Mouse (Mus musculus): ENCODE results near the gene Bcl11a. TPM values are rescaled to one million over a fixed set of nuclear protein-coding genes. Genes with fewer than 3 reads are reported as not detected.
"Not testable (repeated sequence)": the region's sequence is repeated elsewhere in the genome, so short reads cannot be mapped to it uniquely, and the experiment has no call there.

The Bcl11a gene
- polyA plus RNA-seq, 1 experiment from 2014 or later, result 25.1 TPM

GRCm38 (mm10) chr11:24128001-24128400, 50.1 kb downstream of the Bcl11a start:
- H3K9ac ChIP-seq, result no peak overlapping the region
- H3K4me3 ChIP-seq (replicated peaks), result no peak overlapping the region
- no peaks in the 10 kb centered on the region for H3K36me3 ChIP-seq
- H3K27me3 ChIP-seq (replicated peaks), result no peaks in the 10 kb centered on the region
- peaks cover 15% of the 10 kb centered on the region; the same call in 1 of the 2 replicates for H3K4me1 ChIP-seq
- H3K4me2 ChIP-seq, result no peak overlapping the region
- no peaks in the 10 kb centered on the region for H3K9me3 ChIP-seq
- 66% methylated on average over 2 of the region's 2 CpGs for WGBS
- H3K27ac ChIP-seq, result peak overlapping the region; percentile 11; the same call in 1 of the 2 replicates
- no peak for ATAC-seq (ENCODE audit: insufficient read depth, low FRiP score, low read depth)

GRCm38 (mm10) chr11:24128880-24129279, 51.0 kb downstream of the Bcl11a start:
- H3K4me3 ChIP-seq (replicated peaks); H3K4me2 ChIP-seq; H3K9me3 ChIP-seq; ATAC-seq (ENCODE audit: insufficient read depth, low FRiP score, low read depth); H3K9ac ChIP-seq; H3K36me3 ChIP-seq; H3K27ac ChIP-seq; H3K27me3 ChIP-seq (replicated peaks): not testable (repeated sequence)
- WGBS, result 67% methylated on average over 4 of the region's 4 CpGs
- H3K4me1 ChIP-seq, result peaks cover 15% of the 10 kb centered on the region; the same call in 1 of the 2 replicates

- no peak overlapping the region for H3K4me2 ChIP-seq
- peak; percentile 83 for ATAC-seq (ENCODE audit: insufficient read depth, low FRiP score, low read depth)
- peaks cover 15% of the 10 kb centered on the region; the same call in 1 of the 2 replicates for H3K4me1 ChIP-seq
- no peaks in the 10 kb centered on the region for H3K9me3 ChIP-seq
- no peak overlapping the region for H3K4me3 ChIP-seq (replicated peaks)
- H3K9ac ChIP-seq, result no peak overlapping the region
- 74% methylated on average over 5 of the region's 5 CpGs for WGBS
- H3K27me3 ChIP-seq (replicated peaks), result no peaks in the 10 kb centered on the region
- no peaks in the 10 kb centered on the region for H3K36me3 ChIP-seq
- H3K27ac ChIP-seq, result no peak overlapping the region
Observed at GRCm38 (mm10) chr11:24129358-24130185, 51.7 kb downstream of the Bcl11a start.

- no peaks in the 10 kb centered on the region for H3K36me3 ChIP-seq
- H3K9ac ChIP-seq, result no peak overlapping the region
- no peak overlapping the region for H3K4me3 ChIP-seq (replicated peaks)
- H3K9me3 ChIP-seq, result no peaks in the 10 kb centered on the region
- no peak overlapping the region for H3K4me2 ChIP-seq
- no peaks in the 10 kb centered on the region for H3K27me3 ChIP-seq (replicated peaks)
- H3K4me1 ChIP-seq, result peaks cover 15% of the 10 kb centered on the region; the same call in 1 of the 2 replicates
- 76% methylated on average over 7 of the region's 7 CpGs for WGBS
- no peak overlapping the region for H3K27ac ChIP-seq
- ATAC-seq (ENCODE audit: insufficient read depth, low FRiP score, low read depth), result no peak
Observed at GRCm38 (mm10) chr11:24130186-24130760, 52.4 kb downstream of the Bcl11a start.

GRCm38 (mm10) chr11:24131818-24132217, 54.0 kb downstream of the Bcl11a start:
- Histone ChIP-seq H3K27me3 (replicated peaks) (no peaks in the 10 kb centered on the region), H3K9ac (no peak overlapping the region), H3K9me3 (no peaks in the 10 kb centered on the region), H3K4me2 (no peak overlapping the region), H3K4me1 (peaks cover 22% of the 10 kb centered on the region; the same call in 1 of the 2 replicates), H3K27ac (no peak overlapping the region), H3K4me3 (replicated peaks) (no peak overlapping the region), H3K36me3 (no peaks in the 10 kb centered on the region)
- no peak for ATAC-seq (ENCODE audit: insufficient read depth, low FRiP score, low read depth)
- 78% methylated on average over 2 of the region's 2 CpGs for WGBS

GRCm38 (mm10) chr11:24132358-24132757, 54.5 kb downstream of the Bcl11a start:
- H3K9ac ChIP-seq, result no peak overlapping the region
- H3K9me3 ChIP-seq, result no peaks in the 10 kb centered on the region
- H3K4me2 ChIP-seq, result no peak overlapping the region
- H3K4me3 ChIP-seq (replicated peaks), result no peak overlapping the region
- WGBS, result 84% methylated on average over 6 of the region's 6 CpGs
- peaks cover 22% of the 10 kb centered on the region; the same call in 1 of the 2 replicates for H3K4me1 ChIP-seq
- no peak for ATAC-seq (ENCODE audit: insufficient read depth, low FRiP score, low read depth)
- no peaks in the 10 kb centered on the region for H3K36me3 ChIP-seq
- H3K27ac ChIP-seq, result no peak overlapping the region
- H3K27me3 ChIP-seq (replicated peaks), result no peaks in the 10 kb centered on the region

GRCm38 (mm10) chr11:24132853-24133252, 55.0 kb downstream of the Bcl11a start:
- Histone ChIP-seq H3K4me2 (no peak overlapping the region), H3K27ac (no peak overlapping the region), H3K4me1 (peaks cover 17% of the 10 kb centered on the region; the same call in 1 of the 2 replicates), H3K27me3 (replicated peaks) (no peaks in the 10 kb centered on the region), H3K9ac (no peak overlapping the region), H3K4me3 (replicated peaks) (no peak overlapping the region), H3K36me3 (no peaks in the 10 kb centered on the region), H3K9me3 (no peaks in the 10 kb centered on the region)
- no peak for ATAC-seq (ENCODE audit: insufficient read depth, low FRiP score, low read depth)
- 86% methylated on average over 2 of the region's 2 CpGs for WGBS

- Histone ChIP-seq H3K36me3 (no peaks in the 10 kb centered on the region), H3K4me3 (replicated peaks) (no peak overlapping the region), H3K4me2 (no peak overlapping the region), H3K4me1 (peaks cover 14% of the 10 kb centered on the region; the same call in 1 of the 2 replicates), H3K27me3 (replicated peaks) (no peaks in the 10 kb centered on the region), H3K9me3 (no peaks in the 10 kb centered on the region), H3K9ac (no peak overlapping the region), H3K27ac (no peak overlapping the region)
- WGBS, result 75% methylated on average over 3 of the region's 3 CpGs
- no peak for ATAC-seq (ENCODE audit: insufficient read depth, low FRiP score, low read depth)
Observed at GRCm38 (mm10) chr11:24133484-24133883, 55.6 kb downstream of the Bcl11a start.

- 86% methylated on average over 5 of the region's 5 CpGs for WGBS
- ATAC-seq (ENCODE audit: insufficient read depth, low FRiP score, low read depth), result no peak
- H3K27me3 ChIP-seq (replicated peaks), result no peaks in the 10 kb centered on the region
- no peak overlapping the region for H3K4me2 ChIP-seq
- no peak overlapping the region for H3K9ac ChIP-seq
- no peaks in the 10 kb centered on the region for H3K36me3 ChIP-seq
- no peak overlapping the region for H3K27ac ChIP-seq
- peaks cover 14% of the 10 kb centered on the region; the same call in 1 of the 2 replicates for H3K4me1 ChIP-seq
- no peak overlapping the region for H3K4me3 ChIP-seq (replicated peaks)
- no peaks in the 10 kb centered on the region for H3K9me3 ChIP-seq
Observed at GRCm38 (mm10) chr11:24133928-24134327, 56.1 kb downstream of the Bcl11a start.

GRCm38 (mm10) chr11:24135244-24135643, 57.4 kb downstream of the Bcl11a start:
- H3K27me3 ChIP-seq (replicated peaks), result no peaks in the 10 kb centered on the region
- no peak overlapping the region for H3K9ac ChIP-seq
- no peaks in the 10 kb centered on the region for H3K9me3 ChIP-seq
- peaks cover 14% of the 10 kb centered on the region; the same call in 1 of the 2 replicates for H3K4me1 ChIP-seq
- no peak overlapping the region for H3K4me2 ChIP-seq
- H3K4me3 ChIP-seq (replicated peaks), result no peak overlapping the region
- 66% methylated on average over 2 of the region's 2 CpGs for WGBS
- ATAC-seq (ENCODE audit: insufficient read depth, low FRiP score, low read depth), result no peak
- H3K27ac ChIP-seq, result no peak overlapping the region
- H3K36me3 ChIP-seq, result no peaks in the 10 kb centered on the region

- no peaks in the 10 kb centered on the region for H3K36me3 ChIP-seq
- WGBS, result 53% methylated on average over 6 of the region's 6 CpGs
- H3K4me1 ChIP-seq, result peaks cover 9% of the 10 kb centered on the region; the same call in 1 of the 2 replicates
- H3K27me3 ChIP-seq (replicated peaks), result no peaks in the 10 kb centered on the region
- H3K4me3 ChIP-seq (replicated peaks), result no peak overlapping the region
- H3K9ac ChIP-seq, result no peak overlapping the region
- ATAC-seq (ENCODE audit: insufficient read depth, low FRiP score, low read depth), result peak; percentile 71; the same call in 1 of the 2 replicates
- no peaks in the 10 kb centered on the region for H3K9me3 ChIP-seq
- no peak overlapping the region for H3K4me2 ChIP-seq
- no peak overlapping the region for H3K27ac ChIP-seq
Observed at GRCm38 (mm10) chr11:24136084-24136785, 58.4 kb downstream of the Bcl11a start.
